Mouse (Mus musculus) midbrain, embryonic 14.5 days (tissue): ENCODE results near the gene Fgfr2. TPM values are rescaled to one million over a fixed set of nuclear protein-coding genes. Genes with fewer than 3 reads are reported as not detected.

ENCODE experiments used
- ATAC-seq: fragments of 200-750 bp; cut with Nextera tagmentation; 2 replicates; pipeline ENCODE4 v1.8.0; 2017; ENCODE audit warnings: moderate number of reproducible peaks, moderate library complexity; ENCODE audit not compliant: low FRiP score, low TSS enrichment
- DNase-seq: peaks from one replicate; pipeline ENCODE4 v3.0.0-alpha.2; 2015
- H3K27ac ChIP-seq: fragments of 300-500 bp; sonication (generic); replicated peaks from 2 replicates; pipeline ENCODE4 v1.5.1; 2014; ENCODE audit warnings: mild to moderate bottlenecking, low read depth, low read length, moderate library complexity
- H3K27me3 ChIP-seq: fragments of 300-500 bp; sonication (generic); 2 replicates; pipeline ENCODE4 v1.6.1; 2014; ENCODE audit warnings: low read length, control low read depth, mixed read lengths; ENCODE audit not compliant: control insufficient read depth, insufficient read depth
- H3K36me3 ChIP-seq: fragments of 300-500 bp; sonication (generic); 2 replicates; pipeline ENCODE4 v1.6.1; 2014; ENCODE audit warnings: low read length, control low read depth; ENCODE audit not compliant: control insufficient read depth, insufficient read depth
- H3K4me1 ChIP-seq: fragments of 300-500 bp; sonication (generic); 2 replicates; pipeline ENCODE4 v1.6.1; 2014; ENCODE audit warnings: mild to moderate bottlenecking, antibody characterized with exemption, low read length, control low read depth; ENCODE audit not compliant: control insufficient read depth, insufficient read depth
- H3K4me2 ChIP-seq: fragments of 300-500 bp; sonication (generic); 2 replicates; pipeline ENCODE4 v1.6.1; 2014; ENCODE audit warnings: mild to moderate bottlenecking, low read length, moderate library complexity
- H3K4me3 ChIP-seq: fragments of 300-500 bp; sonication (generic); replicated peaks from 2 replicates; pipeline ENCODE4 v1.5.1; 2014; ENCODE audit warnings: low read depth, low read length
- H3K9ac ChIP-seq: fragments of 300-500 bp; sonication (generic); replicated peaks from 2 replicates; pipeline ENCODE4 v1.6.1; 2014; ENCODE audit warnings: mild to moderate bottlenecking, low read length, moderate library complexity
- H3K9me3 ChIP-seq: fragments of 300-500 bp; sonication (generic); 2 replicates; pipeline ENCODE4 v1.6.1; 2016; ENCODE audit warnings: low read length, control low read depth, mixed read lengths; ENCODE audit not compliant: control insufficient read depth
- WGBS: fragments of 180-500 bp; shearing (Covaris S2); extraction: QIAGEN DNeasy Blood & Tissue Kit; methylation state at CpG from one replicate; pipeline ENCODE4 v1.1.7; 2014; 5-methylcytosine and 5-hydroxymethylcytosine counted together
- polyA plus RNA-seq: library from polyadenylated mRNA; unstranded; fragments of >200 nt; fragmentation: Nextera tagmentation; extraction: Ambion mirVana; gene quantifications from 2 replicates; pipeline ENCODE4 v1.2.1, GENCODE M21; 2014

Fgfr2 gene
- polyA plus RNA-seq, 1 experiment from 2014 or later: 28.1 TPM

DNA sequence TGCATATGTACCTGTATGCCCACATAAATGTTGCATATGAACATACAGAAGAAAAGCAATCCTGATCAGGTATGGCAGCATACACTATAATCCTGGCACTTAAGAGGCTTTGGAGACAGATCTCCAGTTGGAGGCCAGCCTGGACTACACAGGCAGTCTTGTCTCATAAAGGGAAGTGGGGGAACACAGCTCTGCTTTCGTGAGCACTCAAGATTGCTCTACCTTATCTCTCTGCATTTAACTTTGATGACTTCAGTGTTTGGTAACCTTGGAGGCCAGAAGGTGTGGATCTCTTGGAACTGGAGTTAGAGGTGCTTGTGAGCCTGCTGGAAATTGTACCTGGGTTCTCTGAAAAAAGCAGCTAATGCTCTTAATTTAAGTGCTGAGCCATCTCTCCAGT is 242.9 kb downstream of the Fgfr2 start:
- DNase-seq (no peak), ATAC-seq (no peak)
- Histone ChIP-seq H3K27ac (no peak overlapping the region), H3K4me3 (no peak overlapping the region), H3K27me3 (no peaks in the 10 kb centered on the region), H3K4me2 (no peak overlapping the region), H3K9ac (no peak overlapping the region), H3K36me3 (peaks cover 90% of the 10 kb centered on the region), H3K4me1 (no peaks in the 10 kb centered on the region), H3K9me3 (no peaks in the 10 kb centered on the region)
- WGBS: 95% methylated on average over 1 of the region's 1 CpGs

DNA sequence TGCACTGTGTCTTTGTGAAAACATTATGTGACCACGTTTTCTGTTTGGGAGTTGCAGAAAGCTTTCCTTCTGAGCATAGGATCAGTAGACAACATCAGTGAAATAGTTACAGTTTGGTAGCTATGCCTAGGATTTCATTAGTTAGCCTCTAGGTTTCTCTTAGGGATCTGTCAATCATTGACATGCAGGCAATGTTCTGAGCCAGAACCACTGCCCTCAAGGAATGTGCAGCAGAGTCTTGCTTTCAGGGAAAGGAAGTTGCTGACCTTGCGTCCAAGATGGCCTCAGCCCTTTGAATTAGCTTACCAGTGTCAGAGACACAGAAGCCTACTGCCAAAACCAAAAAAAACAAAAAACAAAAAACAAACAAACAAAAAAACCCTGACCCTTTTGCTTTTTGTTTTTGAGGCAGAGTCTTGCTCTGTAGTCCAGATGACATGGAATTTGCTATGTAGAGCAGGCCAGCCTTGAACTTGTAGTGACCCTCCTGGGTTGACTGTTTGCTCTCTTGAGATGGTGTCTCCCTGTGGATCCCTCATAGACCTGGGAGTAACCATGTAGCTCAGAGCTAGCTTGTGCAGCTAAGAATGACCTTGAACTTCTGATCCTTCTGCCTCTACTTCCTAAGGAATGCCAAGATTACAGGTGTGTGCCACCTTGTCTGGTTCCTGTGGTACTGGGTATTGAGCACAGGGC is 247.6 kb downstream of the Fgfr2 start:
- WGBS: 92% methylated on average over 2 of the region's 2 CpGs
- no peak overlapping the region for H3K4me2 ChIP-seq
- ATAC-seq: no peak
- no peak overlapping the region for H3K27ac ChIP-seq
- H3K36me3 ChIP-seq: peaks cover 87% of the 10 kb centered on the region
- no peaks in the 10 kb centered on the region for H3K4me1 ChIP-seq
- H3K9ac ChIP-seq: no peak overlapping the region
- no peak for DNase-seq
- no peaks in the 10 kb centered on the region for H3K9me3 ChIP-seq
- no peaks in the 10 kb centered on the region for H3K27me3 ChIP-seq
- H3K4me3 ChIP-seq: no peak overlapping the region

GRCm38 (mm10) chr7:132873043-132873442 is 250.1 kb downstream of the Fgfr2 start:
- Histone ChIP-seq H3K9ac (no peak overlapping the region), H3K4me3 (no peak overlapping the region), H3K4me2 (no peak overlapping the region), H3K27me3 (no peaks in the 10 kb centered on the region), H3K9me3 (no peaks in the 10 kb centered on the region), H3K27ac (no peak overlapping the region), H3K36me3 (peaks cover 79% of the 10 kb centered on the region), H3K4me1 (no peaks in the 10 kb centered on the region)
- no peak for DNase-seq
- ATAC-seq: no peak
- 95% methylated on average over 2 of the region's 2 CpGs for WGBS

DNA sequence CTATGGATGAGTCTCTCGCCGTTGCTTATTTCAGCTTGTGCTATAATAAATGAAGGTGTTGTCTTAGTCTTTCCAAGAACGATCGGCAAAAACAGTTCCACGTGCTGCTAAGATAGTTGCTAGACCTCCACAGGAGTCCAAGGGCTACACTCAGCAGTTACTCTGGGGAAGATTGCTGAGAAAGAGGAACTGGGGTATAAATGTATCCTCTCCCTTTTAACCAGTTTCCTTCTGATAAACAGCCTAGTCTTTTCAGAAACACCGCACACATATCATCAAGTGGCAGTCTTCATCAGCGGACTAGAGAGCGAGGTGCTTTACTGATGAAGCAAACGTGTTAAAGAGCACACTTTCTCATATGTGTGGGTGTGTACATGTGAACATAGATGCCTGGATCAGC is 256.8 kb downstream of the Fgfr2 start:
- Histone ChIP-seq H3K4me1 (no peaks in the 10 kb centered on the region), H3K9me3 (no peaks in the 10 kb centered on the region), H3K27ac (no peak overlapping the region), H3K9ac (no peak overlapping the region), H3K27me3 (no peaks in the 10 kb centered on the region), H3K4me2 (no peak overlapping the region), H3K36me3 (peaks cover 47% of the 10 kb centered on the region), H3K4me3 (no peak overlapping the region)
- no peak for ATAC-seq
- 96% methylated on average over 9 of the region's 9 CpGs for WGBS
- DNase-seq: no peak

- H3K27me3 ChIP-seq: no peaks in the 10 kb centered on the region
- no peaks in the 10 kb centered on the region for H3K9me3 ChIP-seq
- H3K4me1 ChIP-seq: peaks cover 9% of the 10 kb centered on the region
- WGBS: under 1% methylated on average over 53 of the region's 53 CpGs
- H3K36me3 ChIP-seq: no peaks in the 10 kb centered on the region
- H3K4me3 ChIP-seq: peak within 1 kb of the TSS; percentile 90
- H3K27ac ChIP-seq: peak within 1 kb of the TSS; percentile 82
- H3K9ac ChIP-seq: peak within 1 kb of the TSS; percentile 88
- DNase-seq (peak; percentile 96), ATAC-seq (peak; percentile 87)
- peak within 1 kb of the TSS; percentile 81 for H3K4me2 ChIP-seq
Observed at GRCm38 (mm10) chr7:132859042-132859958, 263.9 kb downstream of the Fgfr2 start, which contains the start of gene Abraxas2. TSS of gene Abraxas2 (plus strand) at chr7:132859225.

GRCm38 (mm10) chr7:132858043-132858608 is 265.0 kb downstream of the Fgfr2 start:
- WGBS: 69% methylated on average over 5 of the region's 5 CpGs
- no peak overlapping the region for H3K9ac ChIP-seq
- H3K9me3 ChIP-seq: no peaks in the 10 kb centered on the region
- no peak overlapping the region for H3K4me3 ChIP-seq
- H3K27me3 ChIP-seq: no peaks in the 10 kb centered on the region
- DNase-seq (no peak), ATAC-seq (no peak)
- peaks cover 9% of the 10 kb centered on the region for H3K4me1 ChIP-seq
- H3K4me2 ChIP-seq: no peak overlapping the region
- no peak overlapping the region for H3K27ac ChIP-seq
- H3K36me3 ChIP-seq: no peaks in the 10 kb centered on the region

DNA sequence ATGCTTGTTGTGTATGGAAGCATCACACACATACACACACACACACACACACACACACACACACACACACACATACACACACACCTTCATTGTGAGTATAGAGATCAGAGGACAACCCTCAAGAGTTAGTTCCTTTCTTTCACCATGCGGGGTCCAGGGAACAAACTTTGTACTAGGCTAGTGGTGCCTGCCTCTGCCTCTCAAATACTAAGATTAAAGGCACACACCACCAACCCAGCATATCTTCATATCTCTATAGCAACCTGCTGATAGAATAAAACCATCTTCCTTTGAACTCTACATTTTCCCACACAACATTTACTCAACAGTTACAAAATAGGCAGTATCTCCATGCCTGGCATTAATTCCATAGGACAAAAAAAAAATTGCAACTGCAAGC is 267.1 kb downstream of the Fgfr2 start:
- no peaks in the 10 kb centered on the region for H3K27me3 ChIP-seq
- WGBS: 75% methylated on average over 1 of the region's 1 CpGs
- no peak overlapping the region for H3K4me3 ChIP-seq
- DNase-seq: no peak
- H3K27ac ChIP-seq: no peak overlapping the region
- H3K4me1 ChIP-seq: peaks cover 13% of the 10 kb centered on the region
- no peak overlapping the region for H3K9ac ChIP-seq
- ATAC-seq: no peak
- no peak overlapping the region for H3K4me2 ChIP-seq
- H3K36me3 ChIP-seq: no peaks in the 10 kb centered on the region
- H3K9me3 ChIP-seq: no peaks in the 10 kb centered on the region

DNA sequence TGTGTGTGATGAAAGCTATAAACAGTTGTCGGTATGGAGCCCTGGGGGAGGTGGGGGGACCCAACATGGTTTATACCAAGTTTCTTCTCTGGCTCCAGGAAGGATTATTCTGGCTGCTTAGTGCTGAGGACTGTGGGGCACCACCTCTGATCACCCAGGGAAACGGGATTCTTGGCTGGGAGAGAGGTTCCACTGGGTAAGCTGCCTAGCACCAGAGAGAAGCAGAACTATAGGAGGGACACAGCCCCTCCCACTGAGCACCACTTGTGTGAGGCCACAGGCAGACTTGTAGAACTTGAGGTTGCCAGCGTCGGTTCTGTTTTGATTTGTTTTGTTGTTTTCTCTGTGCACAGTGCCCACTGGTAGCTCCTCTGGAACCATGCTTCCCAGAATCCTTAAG is 269.2 kb downstream of the Fgfr2 start:
- H3K36me3 ChIP-seq: peaks cover 13% of the 10 kb centered on the region
- H3K9me3 ChIP-seq: no peaks in the 10 kb centered on the region
- no peak overlapping the region for H3K4me2 ChIP-seq
- H3K27me3 ChIP-seq: no peaks in the 10 kb centered on the region
- no peak overlapping the region for H3K27ac ChIP-seq
- H3K9ac ChIP-seq: no peak overlapping the region
- peaks cover 4% of the 10 kb centered on the region for H3K4me1 ChIP-seq
- 73% methylated on average over 4 of the region's 4 CpGs for WGBS
- H3K4me3 ChIP-seq: no peak overlapping the region
- ATAC-seq: no peak
- peak; percentile 8 for DNase-seq
